Mouse (Mus musculus) retina, embryonic 14.5 days (tissue): Measurements from ENCODE around the gene Tmem121b.

Experiments used
- DNase-seq: peaks from one replicate; pipeline ENCODE4 v3.0.0-alpha.2; 2015; ENCODE audit warnings: low spot score

The Tmem121b gene

GRCm38 (mm10) chr6:120492499-120493373, 871 bp downstream of the Tmem121b start:
- peak; percentile 58 for DNase-seq

- DNase-seq, result no peak
Measured at GRCm38 (mm10) chr6:120491862-120492498, 1.6 kb downstream of the Tmem121b start.

- DNase-seq, result no peak
Measured at GRCm38 (mm10) chr6:120491064-120491463, 2.5 kb downstream of the Tmem121b start.

GRCm38 (mm10) chr6:120489461-120489860, 4.1 kb downstream of the Tmem121b start:
- DNase-seq, result no peak

GRCm38 (mm10) chr6:120488647-120489046, 5.0 kb downstream of the Tmem121b start:
- no peak for DNase-seq

GRCm38 (mm10) chr6:120486051-120486510, 7.5 kb downstream of the Tmem121b start:
- DNase-seq, result no peak

- DNase-seq, result no peak
Measured at GRCm38 (mm10) chr6:120485038-120485437, 8.6 kb downstream of the Tmem121b start.

- peak; percentile 71 for DNase-seq
Measured at GRCm38 (mm10) chr6:120483211-120483626, 10.4 kb downstream of the Tmem121b start.

GRCm38 (mm10) chr6:120482756-120483155, 10.9 kb downstream of the Tmem121b start:
- DNase-seq, result no peak

GRCm38 (mm10) chr6:120482021-120482420, 11.6 kb downstream of the Tmem121b start:
- no peak for DNase-seq

- DNase-seq, result no peak
Measured at GRCm38 (mm10) chr6:120481538-120481937, 12.1 kb downstream of the Tmem121b start.

- no peak for DNase-seq
Measured at GRCm38 (mm10) chr6:120480361-120480760, 13.2 kb downstream of the Tmem121b start.

- no peak for DNase-seq
Measured at GRCm38 (mm10) chr6:120479302-120479701, 14.3 kb downstream of the Tmem121b start.

- no peak for DNase-seq
Measured at GRCm38 (mm10) chr6:120475288-120475687, 18.3 kb downstream of the Tmem121b start.

- no peak for DNase-seq
Measured at GRCm38 (mm10) chr6:120473427-120473826, 20.2 kb downstream of the Tmem121b start.

- peak; percentile 61 for DNase-seq
Measured at GRCm38 (mm10) chr6:120472455-120473140, 21.0 kb downstream of the Tmem121b start.

GRCm38 (mm10) chr6:120471991-120472441, 21.6 kb downstream of the Tmem121b start:
- DNase-seq, result peak; percentile 56

GRCm38 (mm10) chr6:120470666-120471065, 22.9 kb downstream of the Tmem121b start:
- no peak for DNase-seq

- DNase-seq, result no peak
Measured at GRCm38 (mm10) chr6:120469770-120470169, 23.8 kb downstream of the Tmem121b start.

- DNase-seq, result no peak
Measured at GRCm38 (mm10) chr6:120469268-120469667, 24.3 kb downstream of the Tmem121b start.

GRCm38 (mm10) chr6:120468259-120468658, 25.3 kb downstream of the Tmem121b start:
- DNase-seq, result no peak

GRCm38 (mm10) chr6:120466609-120467329, 26.8 kb downstream of the Tmem121b start:
- no peak for DNase-seq
